Mouse (Mus musculus): ENCODE results near the gene Ppp4r1. TPM values are rescaled to one million over a fixed set of nuclear protein-coding genes. Genes with fewer than 3 reads are reported as not detected.

Ppp4r1 gene
- polyA plus RNA-seq, 1 experiment from 2014 or later, result 32.5 TPM

- Histone ChIP-seq H3K4me2 (ENCODE audit: low read length) (no peak overlapping the region), H3K27ac (no peak overlapping the region), H3K36me3 (ENCODE audit: insufficient read depth, low read length) (no peaks in the 10 kb centered on the region), H3K9ac (ENCODE audit: low read depth, low read length) (no peak overlapping the region), H3K4me1 (replicated peaks; ENCODE audit: insufficient read depth, low read length) (no peaks in the 10 kb centered on the region), H3K27me3 (ENCODE audit: insufficient read depth, low read length) (no peaks in the 10 kb centered on the region), H3K4me3 (replicated peaks; ENCODE audit: low read depth, low read length) (no peak overlapping the region), H3K9me3 (replicated peaks; ENCODE audit: low read length) (no peaks in the 10 kb centered on the region; the same call in 1 of the 2 replicates)
- ATAC-seq (replicated peaks; ENCODE audit: low FRiP score, low read depth) (no peak), DNase-seq (ENCODE audit: low spot score) (no peak)
- WGBS, result 85% methylated on average over 4 of the region's 4 CpGs
- no peak for TF ChIP-seq CTCF (IDR thresholded peaks at IDR 0.05; ENCODE audit: low read depth)
Observed at GRCm38 (mm10) chr17:65741565-65741964, 40.8 kb upstream of the Ppp4r1 start.

- ATAC-seq (replicated peaks; ENCODE audit: low FRiP score, low read depth), result no peak
- no peak for TF ChIP-seq CTCF (IDR thresholded peaks at IDR 0.05; ENCODE audit: low read depth)
- no peaks in the 10 kb centered on the region for H3K27me3 ChIP-seq (ENCODE audit: insufficient read depth, low read length)
- WGBS, result 84% methylated on average over 10 of the region's 10 CpGs
- no peak overlapping the region for H3K9ac ChIP-seq (ENCODE audit: low read depth, low read length)
- no peak overlapping the region for H3K4me2 ChIP-seq (ENCODE audit: low read length)
- no peak overlapping the region for H3K4me3 ChIP-seq (replicated peaks; ENCODE audit: low read depth, low read length)
- no peaks in the 10 kb centered on the region; the same call in 1 of the 2 replicates for H3K9me3 ChIP-seq (replicated peaks; ENCODE audit: low read length)
- H3K36me3 ChIP-seq (ENCODE audit: insufficient read depth, low read length), result no peaks in the 10 kb centered on the region
- DNase-seq (ENCODE audit: low spot score), result no peak
- no peak overlapping the region for H3K27ac ChIP-seq
- no peaks in the 10 kb centered on the region for H3K4me1 ChIP-seq (replicated peaks; ENCODE audit: insufficient read depth, low read length)
Observed at GRCm38 (mm10) chr17:65742245-65742905, 40.0 kb upstream of the Ppp4r1 start.

DNA sequence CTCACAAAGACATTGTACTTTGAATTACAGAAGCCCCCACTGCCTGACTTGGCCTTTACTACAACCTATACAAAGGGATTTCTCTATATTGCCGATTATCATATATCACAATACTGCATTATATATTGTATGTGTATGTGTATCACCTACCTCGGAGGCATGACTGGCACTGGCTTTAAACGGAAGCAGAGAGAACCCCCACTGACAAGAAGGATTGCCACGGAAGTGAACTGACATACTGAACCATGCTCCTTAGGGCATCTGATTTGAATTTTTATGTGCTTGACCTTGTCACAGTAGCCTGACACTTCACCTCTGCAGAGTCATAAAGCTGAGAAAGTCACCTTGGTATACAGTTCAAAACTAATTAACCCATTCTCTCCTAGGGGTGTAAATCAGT, 39.4 kb upstream of the Ppp4r1 start:
- Histone ChIP-seq H3K27me3 (ENCODE audit: insufficient read depth, low read length) (no peaks in the 10 kb centered on the region), H3K9ac (ENCODE audit: low read depth, low read length) (no peak overlapping the region), H3K4me2 (ENCODE audit: low read length) (no peak overlapping the region), H3K4me3 (replicated peaks; ENCODE audit: low read depth, low read length) (no peak overlapping the region), H3K36me3 (ENCODE audit: insufficient read depth, low read length) (no peaks in the 10 kb centered on the region), H3K27ac (no peak overlapping the region), H3K4me1 (replicated peaks; ENCODE audit: insufficient read depth, low read length) (no peaks in the 10 kb centered on the region), H3K9me3 (replicated peaks; ENCODE audit: low read length) (no peaks in the 10 kb centered on the region; the same call in 1 of the 2 replicates)
- ATAC-seq (replicated peaks; ENCODE audit: low FRiP score, low read depth) (no peak), DNase-seq (ENCODE audit: low spot score) (no peak)
- TF ChIP-seq CTCF (IDR thresholded peaks at IDR 0.05; ENCODE audit: low read depth), result no peak
- 52% methylated on average over 4 of the region's 4 CpGs for WGBS

GRCm38 (mm10) chr17:65743664-65744330, 38.6 kb upstream of the Ppp4r1 start:
- DNase-seq (ENCODE audit: low spot score), result no peak
- 79% methylated on average over 11 of the region's 11 CpGs for WGBS

GRCm38 (mm10) chr17:65746314-65746713, 36.1 kb upstream of the Ppp4r1 start:
- 81% methylated on average over 6 of the region's 6 CpGs for WGBS
- Histone ChIP-seq H3K9me3 (replicated peaks; ENCODE audit: low read length) (no peaks in the 10 kb centered on the region; the same call in 1 of the 2 replicates), H3K36me3 (ENCODE audit: insufficient read depth, low read length) (no peaks in the 10 kb centered on the region), H3K27ac (no peak overlapping the region), H3K4me2 (ENCODE audit: low read length) (no peak overlapping the region), H3K4me1 (replicated peaks; ENCODE audit: insufficient read depth, low read length) (no peaks in the 10 kb centered on the region), H3K27me3 (ENCODE audit: insufficient read depth, low read length) (no peaks in the 10 kb centered on the region), H3K4me3 (replicated peaks; ENCODE audit: low read depth, low read length) (no peak overlapping the region), H3K9ac (ENCODE audit: low read depth, low read length) (no peak overlapping the region)
- ATAC-seq (replicated peaks; ENCODE audit: low FRiP score, low read depth), result no peak
- no peak for TF ChIP-seq CTCF (IDR thresholded peaks at IDR 0.05; ENCODE audit: low read depth)
- no peak for DNase-seq (ENCODE audit: low spot score)

More at GRCm38 (mm10) chr17:65743664-65744330, 38.6 kb upstream of the Ppp4r1 start:
- ATAC-seq (replicated peaks; ENCODE audit: low FRiP score, low read depth), result peak; percentile 57; the same call in 1 of the 2 replicates
- H3K9me3 ChIP-seq (replicated peaks; ENCODE audit: low read length), result no peaks in the 10 kb centered on the region; the same call in 1 of the 2 replicates
- H3K27ac ChIP-seq, result no peak overlapping the region
- no peak overlapping the region for H3K9ac ChIP-seq (ENCODE audit: low read depth, low read length)
- H3K4me1 ChIP-seq (replicated peaks; ENCODE audit: insufficient read depth, low read length), result no peaks in the 10 kb centered on the region
- H3K27me3 ChIP-seq (ENCODE audit: insufficient read depth, low read length), result no peaks in the 10 kb centered on the region
- no peak overlapping the region for H3K4me2 ChIP-seq (ENCODE audit: low read length)
- H3K36me3 ChIP-seq (ENCODE audit: insufficient read depth, low read length), result no peaks in the 10 kb centered on the region
- no peak for TF ChIP-seq CTCF (IDR thresholded peaks at IDR 0.05; ENCODE audit: low read depth)
- no peak overlapping the region for H3K4me3 ChIP-seq (replicated peaks; ENCODE audit: low read depth, low read length)

- WGBS, result 65% methylated on average over 6 of the region's 6 CpGs
- H3K9me3 ChIP-seq (replicated peaks; ENCODE audit: low read length), result no peaks in the 10 kb centered on the region; the same call in 1 of the 2 replicates
- no peak for TF ChIP-seq CTCF (IDR thresholded peaks at IDR 0.05; ENCODE audit: low read depth)
Observed at GRCm38 (mm10) chr17:65748997-65749396, 33.4 kb upstream of the Ppp4r1 start.

More at GRCm38 (mm10) chr17:65748997-65749396, 33.4 kb upstream of the Ppp4r1 start:
- no peak overlapping the region for H3K4me3 ChIP-seq (replicated peaks; ENCODE audit: low read depth, low read length)
- ATAC-seq (replicated peaks; ENCODE audit: low FRiP score, low read depth) (no peak), DNase-seq (ENCODE audit: low spot score) (no peak)
- no peaks in the 10 kb centered on the region for H3K27me3 ChIP-seq (ENCODE audit: insufficient read depth, low read length)
- H3K4me2 ChIP-seq (ENCODE audit: low read length), result no peak overlapping the region
- H3K27ac ChIP-seq, result no peak overlapping the region
- H3K9ac ChIP-seq (ENCODE audit: low read depth, low read length), result no peak overlapping the region
- H3K4me1 ChIP-seq (replicated peaks; ENCODE audit: insufficient read depth, low read length), result no peaks in the 10 kb centered on the region
- H3K36me3 ChIP-seq (ENCODE audit: insufficient read depth, low read length), result no peaks in the 10 kb centered on the region
